Mouse (Mus musculus) heart, postnatal 25 days (tissue): ENCODE measurements at regions not wholly inside any gene's neighbourhood (a gene's known extent, or its start where the extent isn't known, plus 50 kb on each side); places are given as distances from the start of the nearest gene placed in this dataset.

Experiments
- DNase-seq: peaks from one replicate; pipeline ENCODE4 v3.0.0; 2022; ENCODE audit warnings: low spot score
- intact Hi-C: fragments of 180-260 bp; cut with DNase I; formaldehyde crosslinking; loops from one replicate; pipeline ENCODE4 v1.15.1; 2025

DNA sequence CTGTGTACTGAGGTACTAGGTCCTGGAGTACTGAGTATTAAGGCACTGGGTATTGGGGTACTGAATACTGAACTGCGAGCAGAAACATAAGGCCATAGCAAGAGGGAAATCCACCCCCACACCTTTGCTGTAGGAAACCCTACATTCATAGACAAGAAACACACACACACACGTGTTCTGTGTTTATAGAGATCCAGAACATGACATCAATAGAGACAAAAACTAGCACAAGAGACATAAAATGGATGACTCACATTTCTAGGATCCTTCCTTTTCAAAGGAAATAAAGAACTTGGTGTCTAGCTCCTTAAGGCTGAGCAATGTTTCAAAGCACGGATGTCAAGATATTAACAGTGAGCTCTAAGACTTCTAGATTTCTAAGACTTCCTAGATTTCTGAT lies 49.9 kb upstream of the Nepro start:
- intact Hi-C loops = no loop called here
- DNase-seq = no peak

DNA sequence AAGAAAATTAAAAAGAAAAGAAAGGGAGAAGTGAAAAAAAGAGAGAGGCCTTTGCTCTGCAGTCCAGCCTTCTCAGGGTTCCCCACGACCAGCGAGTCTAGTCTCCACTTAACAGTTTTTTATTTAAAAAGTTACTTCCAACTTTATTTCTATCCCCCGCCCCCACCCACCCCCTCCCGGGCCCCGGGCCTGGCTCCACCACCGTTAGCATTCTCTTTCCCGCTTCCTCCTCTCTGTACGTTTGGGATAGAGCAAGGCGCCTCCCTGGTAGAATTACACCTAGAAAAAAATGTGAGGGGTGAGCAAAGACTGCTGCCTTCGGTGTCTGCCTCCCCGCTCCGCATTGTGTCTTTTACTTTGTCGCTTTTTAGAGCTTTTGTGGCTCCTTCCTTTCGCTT lies 51.7 kb upstream of the Nepro start:
- no peak for DNase-seq
- intact Hi-C loops = no loop called here

DNA sequence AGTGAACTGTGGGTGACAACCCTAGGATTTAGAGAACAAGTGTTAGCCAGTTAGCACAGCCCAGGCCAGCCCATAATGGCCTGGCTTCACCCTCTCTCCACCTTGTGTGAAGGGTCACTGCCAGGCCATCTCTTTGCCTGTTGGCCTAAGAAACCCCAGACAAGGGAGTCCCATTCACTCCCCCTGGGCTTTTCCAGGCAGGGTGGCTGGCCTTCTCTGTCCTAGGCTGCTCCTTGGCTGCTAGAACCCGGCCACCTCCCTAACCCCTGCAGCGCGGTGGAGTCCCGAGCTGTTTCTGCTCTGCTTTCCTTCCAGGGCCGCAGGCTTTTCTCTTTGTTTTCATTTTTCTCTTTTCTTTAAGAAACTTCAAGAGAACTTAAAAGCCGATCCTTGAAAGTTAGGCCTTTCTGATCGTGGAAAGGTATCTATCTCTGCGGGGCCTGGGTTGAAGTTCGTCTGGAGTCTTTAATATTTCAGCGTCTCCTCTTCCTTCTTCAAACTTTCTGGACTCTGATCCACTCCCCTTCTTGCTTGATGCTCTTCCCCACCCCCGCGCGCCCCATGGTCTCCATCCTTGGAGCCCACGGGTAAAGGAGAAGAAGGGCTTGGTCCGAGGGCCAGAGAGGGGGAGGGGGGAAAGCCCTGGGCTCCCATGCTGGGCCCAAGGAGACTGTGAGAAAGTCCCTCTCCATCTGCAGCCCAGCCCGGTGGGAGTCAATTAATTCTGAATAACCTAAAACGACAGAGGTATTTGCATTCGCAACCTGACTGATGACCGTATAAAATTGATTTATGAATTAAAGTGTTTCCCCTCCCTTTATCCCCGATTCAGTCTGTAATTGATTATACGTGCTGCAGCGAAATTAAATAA lies 52.3 kb upstream of the Nepro start:
- no peak for DNase-seq
- intact Hi-C loops = no loop called here

DNA sequence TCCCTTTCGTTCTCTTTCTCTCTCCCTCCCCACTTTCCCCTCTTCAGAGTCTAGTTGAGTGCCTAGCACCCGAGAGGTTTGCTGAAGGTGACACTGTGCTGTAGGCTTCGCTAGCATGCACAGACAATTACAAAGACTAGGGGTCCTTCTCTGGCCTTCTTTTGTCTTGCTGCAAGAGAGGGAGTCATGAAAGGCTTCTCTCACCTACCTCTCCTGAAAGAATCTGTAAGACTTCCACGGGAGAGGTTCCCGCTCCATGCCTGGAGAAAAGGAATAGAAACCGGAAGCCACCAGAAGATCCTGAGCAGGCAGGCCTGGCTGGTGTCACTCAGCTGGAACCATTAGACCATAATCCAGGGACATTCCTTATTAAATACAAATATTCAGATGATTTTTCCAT lies 56.0 kb upstream of the Nepro start:
- intact Hi-C loops = no loop called here

DNA sequence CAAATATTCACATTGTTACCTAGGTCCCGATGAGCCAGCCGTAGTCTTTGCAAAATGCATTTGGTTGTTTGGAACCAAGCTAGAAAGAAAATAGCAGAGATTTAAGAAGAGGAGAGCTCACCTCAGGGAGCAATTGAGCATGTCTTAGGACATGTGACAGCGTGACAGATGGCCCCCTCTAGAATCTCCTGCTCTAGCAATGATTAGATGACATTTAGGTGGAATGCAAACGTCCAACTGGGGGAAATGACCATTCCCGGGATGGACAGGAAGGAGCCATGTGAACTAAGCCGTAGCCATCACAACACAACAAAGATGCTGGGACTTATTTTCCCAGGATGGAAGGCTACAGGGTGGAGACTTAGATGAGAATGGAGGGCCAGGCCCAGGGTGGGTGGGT lies 57.0 kb upstream of the Nepro start:
- DNase-seq = no peak
- intact Hi-C loops = no loop called here

More for the DNA sequence above, 56.0 kb upstream of the Nepro start:
- no peak for DNase-seq

DNA sequence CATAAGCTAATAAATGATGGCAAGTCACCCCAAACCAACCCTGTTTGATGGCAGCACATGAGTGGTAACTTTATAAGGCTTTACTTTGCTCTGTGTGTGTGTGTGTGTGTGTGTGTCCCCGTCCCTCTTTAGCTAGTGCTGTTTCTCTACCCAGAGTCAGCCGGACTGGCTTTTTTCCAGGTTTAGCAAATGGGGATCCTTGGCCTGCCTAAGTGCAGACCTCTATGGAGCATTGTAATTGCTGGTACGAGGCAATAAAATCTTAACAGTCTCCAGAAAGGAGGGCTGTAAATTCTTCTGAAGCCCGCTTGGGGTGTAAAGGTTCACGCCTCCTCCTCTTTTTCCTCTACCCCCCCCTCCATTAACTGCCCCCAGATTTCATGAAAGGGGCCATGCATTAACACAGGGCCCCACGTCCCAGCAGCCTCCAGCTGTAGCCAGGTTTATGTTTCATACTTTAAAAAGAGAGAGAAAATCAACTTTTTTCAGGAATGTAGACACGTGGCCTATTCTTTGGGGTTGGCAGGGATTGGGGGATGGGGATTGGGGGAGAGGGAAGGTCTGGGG lies 57.6 kb upstream of the Nepro start:
- intact Hi-C loops = no loop called here
- no peak for DNase-seq

DNA sequence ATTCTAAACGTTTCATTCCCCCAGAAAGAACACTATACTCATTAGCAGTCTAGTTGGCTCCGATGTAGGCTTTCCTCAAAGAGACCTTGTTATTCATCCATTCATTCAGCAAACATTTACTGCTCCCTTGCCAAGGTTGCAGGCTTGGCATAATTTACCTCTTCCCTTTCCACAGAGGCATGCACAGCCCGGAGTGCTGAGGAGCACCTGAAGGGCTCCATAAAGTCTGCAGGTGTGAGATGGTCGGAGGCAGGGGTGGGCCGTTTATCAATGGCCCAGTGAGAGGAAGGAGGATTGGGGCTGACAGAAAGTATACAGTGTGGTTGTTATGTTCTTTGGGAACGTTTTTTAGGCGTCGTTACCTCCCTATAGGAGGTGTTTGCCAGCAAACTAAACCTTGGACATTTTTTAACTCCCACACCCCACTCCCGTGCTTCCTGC lies 58.6 kb upstream of the Nepro start:
- DNase-seq = no peak
- intact Hi-C loops = no loop called here

DNA sequence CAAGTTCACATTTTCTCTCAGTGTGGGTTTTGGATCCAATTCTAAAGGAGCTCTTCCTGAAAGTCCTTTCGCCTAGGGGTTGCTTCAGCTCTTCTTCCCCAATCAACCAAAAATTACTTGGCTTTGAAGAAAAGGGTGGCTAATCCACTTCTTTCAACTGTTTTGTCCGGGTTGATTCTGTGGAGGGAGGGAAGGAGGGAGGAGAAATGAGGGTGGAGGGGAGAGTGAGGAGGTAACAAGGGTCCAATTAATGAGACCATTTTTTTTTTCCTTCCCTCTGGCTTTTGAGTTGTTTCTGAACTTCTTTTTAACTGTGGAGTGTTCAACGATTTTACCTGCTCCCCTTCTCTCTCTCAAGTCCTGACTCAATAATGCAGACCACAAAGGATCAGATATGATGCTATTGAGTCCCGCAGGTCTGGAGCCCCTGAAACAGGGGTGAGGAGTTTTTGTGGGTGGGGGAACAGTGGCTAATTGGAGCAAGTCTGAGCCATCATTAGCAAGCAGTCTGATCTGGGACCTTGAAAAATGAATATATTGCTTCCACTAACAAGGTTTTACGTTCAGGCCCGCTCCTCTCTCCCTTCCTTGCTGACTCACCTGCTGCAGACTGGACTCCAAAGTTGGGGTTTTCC lies 61.0 kb upstream of the Nepro start:
- intact Hi-C loops = no loop called here
- no peak for DNase-seq

DNA sequence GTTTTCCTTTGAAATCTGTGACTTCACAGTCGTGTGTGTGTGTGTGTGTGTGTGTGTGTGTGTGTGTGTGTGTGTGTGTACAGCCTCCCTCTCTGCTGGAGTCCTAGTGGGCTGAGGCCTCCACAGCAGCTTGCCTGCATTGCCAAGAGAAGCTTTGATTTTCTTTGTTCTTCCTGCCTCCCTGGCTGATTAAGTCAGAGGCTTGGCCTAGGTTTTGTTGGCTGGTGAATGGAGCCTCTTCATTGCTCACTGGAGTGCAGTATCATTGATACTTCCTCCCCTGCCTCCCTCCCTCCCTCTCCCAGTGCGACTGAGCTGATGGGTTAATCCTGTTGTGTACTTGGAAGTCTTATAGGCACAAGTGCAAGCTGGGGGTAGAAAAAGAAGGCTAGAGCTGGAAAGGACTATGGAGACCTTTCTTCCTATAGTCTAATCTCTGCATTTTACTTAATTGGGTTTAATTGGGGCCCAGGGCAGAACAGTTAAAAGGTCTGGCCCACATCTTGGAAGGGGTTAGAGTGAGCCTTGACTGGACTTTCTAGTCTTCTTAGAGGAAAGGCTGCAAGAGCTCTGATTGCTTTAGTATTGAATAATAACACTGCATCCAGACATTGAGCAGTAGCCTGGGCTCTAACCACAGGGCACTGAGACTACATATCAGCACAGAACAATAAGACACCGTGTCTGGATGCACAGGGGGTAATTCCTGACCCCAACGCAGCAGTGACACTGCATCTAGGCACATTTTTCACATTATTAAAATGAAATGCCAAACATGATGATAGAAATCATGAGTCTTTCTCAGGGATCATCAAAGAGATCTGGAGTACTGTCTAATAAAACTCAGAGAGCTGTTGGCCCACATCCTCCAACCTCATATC lies 62.9 kb upstream of the Nepro start:
- intact Hi-C loops = no loop called here
- DNase-seq = no peak

DNA sequence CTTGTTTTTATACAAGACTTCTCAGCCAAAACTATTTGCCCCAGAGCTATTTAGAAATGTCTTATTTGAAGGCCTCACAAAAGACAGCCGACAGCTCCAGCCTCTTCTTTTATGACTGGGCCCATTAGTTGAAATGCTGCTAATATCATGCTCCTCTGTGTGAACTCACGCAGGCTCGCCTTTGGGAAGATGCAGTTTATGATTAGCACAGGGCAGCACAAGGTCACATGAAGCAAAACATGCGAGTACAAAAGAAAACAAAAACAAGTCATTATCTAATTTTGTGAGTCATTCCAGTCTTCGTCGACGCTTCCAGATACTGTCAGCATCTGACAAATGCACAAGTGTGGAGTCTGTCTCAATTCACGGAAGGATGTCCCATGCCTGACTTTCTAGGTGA lies 65.8 kb upstream of the Nepro start:
- no peak for DNase-seq
- intact Hi-C loops = no loop called here

DNA sequence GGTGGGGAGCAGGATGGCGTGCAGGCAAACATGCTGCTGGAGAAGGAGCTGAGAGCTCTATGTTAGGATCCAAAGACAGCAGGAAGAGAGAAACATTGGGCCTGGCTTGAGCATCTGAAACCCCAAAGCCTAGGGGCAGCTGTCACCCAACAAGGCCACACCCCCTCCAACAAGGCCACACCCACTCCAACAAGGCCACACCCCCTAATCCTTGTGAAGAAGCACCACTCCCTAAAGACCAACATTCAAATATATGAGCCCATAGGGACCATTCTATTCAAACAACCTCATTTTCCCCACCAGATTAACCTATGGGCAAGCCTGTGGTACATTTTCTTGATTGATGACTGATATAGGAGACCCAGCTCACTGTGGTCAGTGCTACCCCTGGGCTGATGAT lies 67.9 kb upstream of the Nepro start:
- no peak for DNase-seq
- intact Hi-C loops = no loop called here

DNA sequence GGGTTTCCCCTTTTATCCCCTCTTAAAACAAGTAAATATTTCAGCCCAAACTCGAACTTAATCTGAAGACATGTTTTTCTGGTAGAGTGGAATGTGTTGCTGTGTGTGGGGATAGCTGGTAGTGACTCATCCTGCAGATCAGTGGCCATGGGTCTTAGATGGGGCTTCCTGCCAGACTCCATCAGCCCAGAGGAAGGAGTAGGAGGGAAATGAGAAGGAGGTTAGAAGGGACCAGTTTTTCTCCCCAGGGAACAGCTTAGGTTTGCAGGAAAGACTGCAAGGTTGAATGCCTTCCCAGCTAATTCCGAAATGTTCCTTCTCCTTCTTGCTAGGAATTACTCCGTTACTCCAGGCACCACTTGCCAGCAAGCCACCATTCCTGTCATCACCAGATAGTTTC lies 68.8 kb upstream of the Nepro start:
- intact Hi-C loops = no loop called here
- no peak for DNase-seq

DNA sequence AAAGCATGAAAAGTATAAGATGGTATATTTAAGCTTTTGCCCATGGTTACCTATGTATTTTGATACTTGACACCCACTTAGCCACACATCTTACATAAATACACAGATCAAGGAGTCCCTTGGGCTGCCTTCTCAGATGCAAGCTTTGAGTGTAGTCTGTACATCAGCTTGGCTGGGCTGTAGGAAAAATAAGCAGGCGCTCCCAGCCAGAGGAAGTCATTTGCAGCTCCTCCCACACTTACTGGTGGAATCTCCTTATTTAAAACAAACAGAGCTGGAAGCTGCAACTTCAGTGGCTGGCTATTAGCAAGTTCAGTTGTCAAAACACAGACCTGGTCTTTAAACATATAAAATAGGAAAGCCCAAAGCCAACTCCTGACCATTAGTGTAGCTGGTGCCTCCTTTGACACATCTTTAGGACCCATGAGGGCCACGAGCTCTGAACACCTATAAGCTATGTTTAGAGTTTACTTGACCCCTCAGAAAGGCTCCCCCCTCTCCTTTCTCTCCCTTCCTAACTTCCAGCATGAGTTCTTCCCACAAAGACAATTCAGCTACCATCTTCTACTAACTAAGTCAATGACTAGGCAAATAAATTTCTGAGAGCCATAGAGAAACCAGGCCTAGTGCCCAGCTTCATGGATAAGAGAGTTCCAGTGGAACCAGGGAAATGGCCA lies 75.4 kb upstream of the Nepro start:
- intact Hi-C loops = loop anchor here (10.0 kb wide), 1 partner anchor 46 kb away; no protein-coding TSS in a partner anchor
- DNase-seq = no peak

DNA sequence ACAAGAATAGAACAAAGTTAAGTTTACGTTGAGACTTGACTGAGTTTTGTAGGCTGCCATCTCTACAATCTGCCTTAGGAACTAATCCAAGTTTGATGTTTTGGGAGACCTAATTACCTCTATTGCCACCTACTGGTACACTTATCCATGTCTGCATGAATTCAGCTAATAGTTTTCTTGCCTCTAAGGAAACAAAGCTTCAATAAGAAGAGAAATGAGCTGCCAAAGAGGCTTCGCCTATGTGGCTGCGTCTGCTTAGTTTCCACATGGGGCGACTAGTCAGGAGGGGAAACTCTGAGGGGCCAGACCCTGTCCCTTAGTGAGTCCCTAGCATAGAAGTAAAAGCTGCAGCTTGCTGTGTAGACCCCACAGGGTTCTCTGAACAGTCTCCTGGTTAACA lies 80.1 kb upstream of the Nepro start:
- intact Hi-C loops = loop anchor here (1.0 to 10.0 kb wide), 2 partner anchors 51 to 160 kb away; no protein-coding TSS in a partner anchor
- DNase-seq = no peak

DNA sequence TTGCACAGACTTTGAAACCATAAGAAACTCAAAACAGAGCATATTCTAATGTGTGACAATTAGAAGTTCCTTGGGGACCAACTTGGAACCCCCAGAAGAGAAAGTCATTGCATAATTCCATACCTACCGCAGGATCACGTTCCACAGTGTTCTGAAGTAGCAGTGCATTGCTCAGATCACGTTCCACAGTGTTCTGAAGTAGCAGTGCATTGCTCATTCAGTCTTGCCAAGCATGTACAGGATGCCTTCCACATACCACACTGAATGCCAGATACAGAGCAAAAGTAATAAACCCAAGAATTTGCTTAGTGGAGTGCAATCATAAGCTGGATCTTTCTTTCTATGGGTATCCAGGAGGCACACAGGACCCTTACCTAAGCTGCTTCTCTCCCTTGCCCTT lies 78.4 kb upstream of the Boc start:
- DNase-seq = no peak
- intact Hi-C loops = no loop called here

DNA sequence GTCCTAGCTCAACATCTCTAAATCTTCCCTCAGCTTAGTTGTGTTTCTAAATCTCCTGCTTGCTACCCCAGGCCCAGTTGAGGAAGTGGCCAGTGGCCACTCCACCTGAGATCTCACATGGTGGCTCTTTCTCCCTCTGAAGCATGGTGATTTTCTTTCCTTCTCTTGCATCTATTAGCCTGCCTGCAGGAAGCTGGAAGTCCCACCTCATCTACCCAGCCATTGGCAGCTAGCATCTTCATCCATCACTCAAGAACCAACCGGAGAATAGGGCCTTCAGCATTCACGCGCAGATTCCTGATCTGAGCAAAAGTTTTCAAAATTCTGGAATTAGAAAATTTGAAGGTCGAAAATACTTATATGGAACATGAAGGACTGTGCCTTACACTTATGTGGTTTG lies 75.8 kb upstream of the Boc start:
- DNase-seq = no peak
- intact Hi-C loops = loop anchor here (5.0 kb wide), 1 partner anchor 77 kb away; the partner anchor contains the start of gene Boc

DNA sequence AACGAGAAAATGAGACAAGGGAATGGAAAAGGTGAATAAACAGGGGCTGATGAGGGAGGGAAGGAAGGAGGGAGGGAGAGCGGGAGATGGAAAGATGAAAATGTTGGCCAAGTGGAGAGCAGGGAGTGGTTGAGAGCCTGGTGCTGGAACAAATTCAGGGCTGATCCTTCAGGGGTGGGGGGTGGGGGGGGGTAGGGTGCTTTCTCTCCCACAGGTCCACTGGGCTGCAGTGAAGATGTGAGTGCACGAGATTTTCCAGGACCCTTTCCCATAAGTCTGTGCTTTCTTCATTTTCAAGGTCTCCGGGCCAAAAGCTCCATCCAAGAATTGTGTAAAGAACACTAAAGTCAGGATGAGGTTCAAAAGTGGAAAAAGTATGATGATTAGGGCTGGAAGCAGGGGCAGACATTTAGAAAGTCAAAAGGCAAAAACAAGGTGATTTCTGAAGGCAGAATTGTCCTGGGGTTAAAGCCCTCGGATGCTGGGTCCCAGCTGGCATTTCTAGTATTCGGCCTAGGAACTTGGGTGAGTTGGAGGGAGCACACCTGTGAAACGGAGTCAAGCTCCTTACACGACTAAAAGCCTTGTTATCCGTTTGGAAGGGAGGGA lies 74.5 kb upstream of the Boc start:
- DNase-seq = no peak
- intact Hi-C loops = loop anchor here (5.0 kb wide), 1 partner anchor 76 kb away; the partner anchor contains the start of gene Boc

DNA sequence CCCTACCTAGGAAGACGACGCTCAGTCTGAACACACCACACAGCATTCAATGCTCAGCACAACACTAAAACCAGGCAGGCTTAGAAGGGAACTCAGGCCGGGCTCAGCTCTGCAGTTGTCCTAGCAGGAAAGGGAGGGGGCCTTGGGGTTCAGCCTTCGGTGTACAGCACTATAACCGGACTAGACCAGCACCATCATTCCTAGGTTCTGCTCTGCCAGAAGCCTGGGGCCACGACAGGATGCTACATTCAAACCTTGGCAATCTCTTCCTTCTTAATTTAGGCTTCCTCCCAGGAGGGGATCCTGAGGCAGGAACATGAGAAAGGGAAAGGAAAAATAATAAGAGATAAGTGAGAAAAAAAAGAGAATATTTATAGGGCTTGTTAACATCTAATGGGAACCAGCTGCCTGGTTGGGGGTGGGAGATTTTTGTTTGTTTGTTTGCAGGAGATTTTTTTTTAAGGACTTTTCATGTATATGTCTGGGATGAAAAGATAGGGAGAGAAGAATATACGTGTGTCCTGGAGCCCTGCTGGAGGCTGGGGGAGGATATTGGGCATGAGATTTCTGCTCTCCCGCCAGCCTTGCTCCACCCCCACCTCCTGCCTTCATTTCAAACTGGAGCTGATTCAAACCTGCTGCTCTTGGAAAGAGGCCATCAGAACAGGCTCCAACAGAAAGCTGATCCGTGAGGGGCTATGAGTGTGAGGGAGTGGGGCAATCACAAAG lies 73.8 kb upstream of the Boc start:
- peak; percentile 40 for DNase-seq
- intact Hi-C loops = loop anchor here (5.0 kb wide), 1 partner anchor 75 kb away; the partner anchor contains the start of gene Boc
